Mouse (Mus musculus) thymus, postnatal 4 days (tissue): ENCODE data around the gene Sf3b1.
"Not testable (repeated sequence)": the region's sequence is repeated elsewhere in the genome, so short reads cannot be mapped to it uniquely, and the experiment has no call there.

Experiments used
- DNase-seq: peaks from one replicate; pipeline ENCODE4 v3.0.0; 2021

The Sf3b1 gene

GRCm38 (mm10) chr1:55027253-55027801 is at the start of gene Sf3b1:
Gene Sf3b1, minus strand, starts transcription at chr1:55027481.
- peak; percentile 96 for DNase-seq

DNA sequence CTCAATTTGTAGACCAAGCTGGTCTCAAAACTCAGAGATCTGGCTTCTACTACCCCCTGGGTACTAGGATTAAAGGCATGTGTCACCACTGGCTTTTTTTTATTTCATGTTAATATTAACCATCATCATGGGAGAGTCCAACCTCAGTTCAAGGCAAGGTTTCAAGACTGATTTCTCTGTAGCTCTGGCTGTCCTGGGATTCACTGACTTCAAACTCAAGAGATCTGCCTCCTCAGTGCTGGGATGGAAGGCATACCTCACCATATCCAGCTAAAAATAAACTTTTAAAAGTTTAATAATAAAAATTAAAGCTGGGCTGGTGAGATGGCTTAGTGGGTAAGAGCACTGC is 49.1 kb upstream of the Sf3b1 start:
- DNase-seq: no peak

GRCm38 (mm10) chr1:55075652-55076394 is 48.5 kb upstream of the Sf3b1 start:
- DNase-seq: no peak

GRCm38 (mm10) chr1:55074757-55075156 is 47.5 kb upstream of the Sf3b1 start:
- no peak for DNase-seq

DNA sequence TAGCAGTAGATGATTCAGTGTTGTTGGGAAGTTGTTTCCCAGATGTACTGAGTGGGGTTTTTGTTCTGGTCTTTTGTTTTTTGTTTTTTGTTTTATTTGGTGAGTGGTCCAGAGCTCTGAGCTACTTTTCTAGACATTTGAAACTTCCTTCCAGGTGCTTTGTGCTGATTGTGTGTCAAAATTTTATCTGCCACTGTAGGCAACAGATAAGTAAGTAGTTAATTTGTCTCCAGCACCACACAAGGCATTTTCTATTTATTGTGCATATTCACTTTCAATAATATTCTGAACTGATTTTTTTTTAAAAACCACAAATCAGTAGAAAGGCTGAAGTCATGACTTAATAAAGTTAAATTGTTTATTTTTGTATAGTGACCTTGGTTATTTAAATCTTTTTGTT is 45.0 kb upstream of the Sf3b1 start:
- DNase-seq: not testable (repeated sequence)

- DNase-seq: no peak
Measured at GRCm38 (mm10) chr1:55061772-55062171, 34.5 kb upstream of the Sf3b1 start.

- no peak for DNase-seq
Measured at GRCm38 (mm10) chr1:55061099-55061498, 33.8 kb upstream of the Sf3b1 start.

GRCm38 (mm10) chr1:55058383-55058782 is 31.1 kb upstream of the Sf3b1 start:
- DNase-seq: not testable (repeated sequence)

DNA sequence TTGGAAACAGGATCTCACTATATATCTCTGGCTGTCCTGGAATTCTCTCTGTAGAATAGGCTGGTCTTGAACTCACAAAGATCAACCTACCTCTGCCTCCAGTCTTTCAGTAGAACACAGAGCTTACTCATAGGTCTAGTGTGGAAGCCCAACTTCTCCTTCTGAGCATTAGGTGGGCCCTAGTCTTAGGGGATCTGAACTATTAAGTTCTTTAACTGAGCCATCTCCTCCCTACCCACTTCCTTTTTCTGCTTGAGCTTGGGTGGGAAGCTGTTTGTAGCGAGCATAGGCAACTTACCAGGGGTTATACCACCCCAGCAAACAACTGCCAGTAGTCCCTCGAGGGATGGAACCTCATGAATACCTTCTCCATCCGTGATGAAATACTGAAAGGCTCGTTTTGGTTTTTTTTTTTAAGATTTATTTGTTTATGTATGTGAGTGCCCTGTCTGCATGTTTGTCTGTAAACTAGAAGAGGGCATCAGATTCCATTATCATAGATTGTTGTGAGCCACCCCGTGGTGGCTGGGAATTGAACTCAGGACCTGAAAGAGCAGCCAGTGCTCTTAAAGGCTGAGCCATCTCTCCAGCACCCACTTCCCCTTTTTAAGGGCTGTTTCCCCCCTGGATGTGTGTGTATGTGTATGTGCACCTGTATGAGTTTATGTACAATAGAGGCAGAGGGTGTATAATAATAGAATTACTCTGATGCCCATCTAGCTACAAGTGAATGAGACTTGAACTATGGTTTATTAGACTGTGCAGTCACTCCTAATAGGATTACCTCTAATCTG is 28.2 kb upstream of the Sf3b1 start:
- no peak for DNase-seq

- no peak for DNase-seq
Measured at GRCm38 (mm10) chr1:55053596-55053995, 26.3 kb upstream of the Sf3b1 start.

GRCm38 (mm10) chr1:55053005-55053404 is 25.7 kb upstream of the Sf3b1 start:
- DNase-seq: peak; percentile 65

DNA sequence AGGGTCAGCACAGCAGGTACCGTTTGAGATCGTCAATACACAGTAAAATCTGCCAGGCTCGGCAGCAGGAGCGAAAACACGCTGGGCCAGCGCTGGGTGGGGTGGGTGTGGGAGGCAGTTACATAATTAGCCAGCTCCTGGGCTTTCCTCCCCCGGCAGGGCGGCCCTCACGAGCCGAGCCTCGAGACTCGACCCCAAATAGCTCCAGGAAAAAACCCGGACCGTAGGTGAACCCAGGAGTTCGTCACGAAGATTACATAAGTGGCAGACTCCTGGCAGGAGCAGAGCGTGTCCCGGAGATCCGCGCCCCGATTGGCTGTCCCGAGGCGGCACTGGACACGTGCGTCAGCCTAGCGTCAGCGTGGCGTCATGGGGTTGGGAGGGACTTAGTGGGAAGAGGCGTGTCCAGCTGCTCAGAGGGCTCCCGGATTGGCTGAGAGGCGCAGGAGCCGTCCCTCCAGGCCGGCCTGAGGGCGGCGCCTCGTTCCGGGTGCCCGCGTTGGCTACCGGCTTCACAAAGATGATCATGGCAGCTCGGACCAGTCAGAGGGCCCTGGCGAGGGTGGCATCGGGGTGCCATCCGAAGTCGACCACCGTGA is 25.2 kb upstream of the Sf3b1 start, which contains the start of gene Coq10b:
TSS of gene Coq10b (plus strand) at position 416 of the 599 bp plus-strand sequence.
- peak; percentile 97 for DNase-seq

DNA sequence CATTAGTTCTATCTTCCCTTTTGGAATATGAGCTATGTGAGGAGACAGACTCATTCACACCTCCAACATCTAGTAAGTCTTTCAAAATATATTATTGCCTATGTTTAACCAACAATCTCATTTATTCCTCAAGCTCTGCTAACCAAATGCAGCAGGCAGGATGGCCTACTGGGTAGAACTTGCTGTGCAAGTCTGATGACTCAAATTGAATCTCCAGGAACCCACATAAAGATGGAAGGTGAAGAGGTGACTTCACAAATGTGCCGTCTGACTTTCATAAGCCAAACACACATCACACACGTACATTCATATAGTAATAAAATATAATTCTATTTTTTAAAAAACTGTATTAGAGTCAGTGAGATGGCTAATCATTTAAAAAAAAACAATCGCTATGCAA is 24.4 kb upstream of the Sf3b1 start:
- no peak for DNase-seq

DNA sequence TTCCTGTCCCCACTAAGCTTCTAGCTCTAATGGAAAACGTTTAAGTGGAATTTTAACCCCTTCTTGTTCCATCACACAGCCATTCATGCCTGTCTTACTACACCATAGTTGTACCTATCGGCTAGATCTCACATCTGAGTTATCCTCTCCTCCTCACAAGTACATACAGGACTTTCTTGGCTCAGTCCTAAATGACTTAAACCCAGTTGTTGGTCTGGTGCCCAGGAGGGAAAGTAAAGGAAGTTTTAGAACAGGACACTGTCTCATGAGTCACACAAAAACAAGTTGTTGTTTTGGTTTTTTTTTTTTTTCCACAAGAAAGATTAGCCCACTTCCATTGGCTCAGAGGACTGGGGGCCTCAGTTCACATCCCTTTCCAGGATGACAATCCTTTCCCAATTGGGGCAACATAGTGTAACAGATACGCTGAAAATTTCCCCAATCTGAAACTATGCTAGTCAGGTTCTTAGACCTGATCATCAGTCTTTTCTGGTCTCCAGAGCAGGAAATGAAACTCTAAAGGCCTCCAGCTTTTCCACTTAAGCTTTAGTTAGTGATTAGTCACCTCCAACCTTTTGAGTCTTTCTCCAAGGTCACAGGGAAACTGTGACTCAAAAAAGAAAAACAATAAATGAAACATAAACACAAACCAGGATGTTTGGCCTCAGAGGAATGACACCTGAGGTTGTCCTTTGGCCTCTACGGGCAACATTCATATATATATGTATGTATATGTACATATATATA is 21.7 kb upstream of the Sf3b1 start:
- no peak for DNase-seq

GRCm38 (mm10) chr1:55043164-55043563 is 15.9 kb upstream of the Sf3b1 start:
- no peak for DNase-seq

GRCm38 (mm10) chr1:55042246-55042645 is 15.0 kb upstream of the Sf3b1 start:
- DNase-seq: peak; percentile 50

- DNase-seq: no peak
Measured at GRCm38 (mm10) chr1:55041691-55042090, 14.4 kb upstream of the Sf3b1 start.

- no peak for DNase-seq
Measured at GRCm38 (mm10) chr1:55039944-55040343, 12.7 kb upstream of the Sf3b1 start.

DNA sequence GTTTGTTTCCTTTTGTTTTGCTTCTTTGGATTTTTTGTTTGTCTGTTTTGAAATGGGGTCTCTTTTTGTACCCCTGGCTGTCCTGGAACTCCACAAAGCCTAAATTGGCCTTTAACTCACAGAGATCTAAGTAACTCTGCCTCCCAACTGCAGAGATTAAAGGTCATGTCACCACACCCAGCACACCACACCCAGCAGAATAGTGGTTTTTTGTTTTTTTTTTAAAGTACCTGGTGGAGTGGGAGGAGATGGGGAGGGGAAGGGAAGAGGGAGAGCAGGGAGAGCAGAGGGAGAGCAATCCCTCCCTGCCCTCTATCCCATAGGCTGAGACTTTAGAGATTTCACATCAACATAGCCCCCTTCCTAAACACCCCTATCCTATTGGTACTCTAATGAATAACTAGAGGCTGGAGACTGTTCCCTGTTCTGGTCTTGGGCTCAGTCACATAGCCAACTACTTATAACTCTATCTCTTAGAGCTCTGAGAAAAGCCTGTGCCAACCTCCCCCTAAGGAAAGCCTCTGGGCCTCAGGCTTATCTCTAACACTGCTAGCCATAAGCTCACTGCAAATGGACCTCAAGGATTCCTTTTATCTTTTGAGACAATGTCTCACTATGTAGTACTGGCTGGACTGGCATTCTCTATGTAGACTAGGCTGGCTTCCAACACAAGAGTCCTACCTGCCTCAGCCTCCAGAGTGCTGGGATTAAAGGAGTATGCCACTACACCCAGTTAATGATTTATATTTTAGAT is 3.9 kb upstream of the Sf3b1 start:
- DNase-seq: no peak

GRCm38 (mm10) chr1:55029446-55029845 is 2.2 kb upstream of the Sf3b1 start:
- DNase-seq: peak; percentile 40

- peak; percentile 57 for DNase-seq
Measured at GRCm38 (mm10) chr1:55028512-55029249, 1.4 kb upstream of the Sf3b1 start.
